Comparison of ENCODE assay signal across 18 mouse cellular contexts in genomic region chr5:65046442-65047284, GRCm38 (mm10). TPM values are rescaled to one million over a fixed set of nuclear protein-coding genes. Genes with fewer than 3 reads are reported as not detected.
DNase-seq lines count a peak whose midpoint lies in the region; ATAC-seq and TF ChIP-seq lines count a peak whose summit lies in the region.
"Had no signal": no experiment of that assay in that cellular context is flagged by ENCODE, and none has a peak within 500 bp of the region (broad histone marks: within the 10 kb centered on the region; RNA-seq: fewer than 3 reads in every experiment).

No protein-coding gene starts in this region.

- peaks cover 19% of the 10 kb centered on the region for H3K4me1 ChIP-seq in hindbrain, embryonic 13.5 days (replicated peaks)
- peaks cover 5% of the 10 kb centered on the region; the same call in 1 of the 2 replicates for H3K4me1 ChIP-seq in hindbrain, embryonic 12.5 days
- H3K4me1 ChIP-seq in midbrain, embryonic 15.5 days = peaks cover 4% of the 10 kb centered on the region
- H3K4me1 ChIP-seq in midbrain, postnatal 0 days (ENCODE audit: insufficient read depth, low read length) = no peaks in the 10 kb centered on the region; the same call in 1 of the 2 replicates
- H3K4me1 ChIP-seq in forebrain, embryonic 14.5 days (ENCODE audit: control insufficient read depth, insufficient read depth, low read length) = peaks cover 16% of the 10 kb centered on the region
- H3K4me1 ChIP-seq: liver, embryonic 12.5 days had no signal

- intact Hi-C loops in gastrocnemius, postnatal 36 days (cut with DNase I) = no loop called here

- peak overlapping the region; percentile 45 for H3K27ac ChIP-seq in hindbrain, embryonic 13.5 days
- no peak overlapping the region for H3K27ac ChIP-seq in hindbrain, embryonic 12.5 days
- no peak overlapping the region for H3K27ac ChIP-seq in midbrain, embryonic 15.5 days
- H3K27ac ChIP-seq in midbrain, postnatal 0 days (ENCODE audit: low read depth, low read length) = no peak overlapping the region
- peak overlapping the region; percentile 67 for H3K27ac ChIP-seq in forebrain, embryonic 14.5 days (ENCODE audit: low read depth, low read length)
- H3K27ac ChIP-seq: embryonic facial prominence, embryonic 15.5 days; liver, embryonic 12.5 days; macrophage; midbrain, embryonic 12.5 days had no signal

- no peaks in the 10 kb centered on the region for H3K27me3 ChIP-seq in hindbrain, embryonic 13.5 days
- H3K27me3 ChIP-seq in hindbrain, embryonic 12.5 days = no peaks in the 10 kb centered on the region
- no peaks in the 10 kb centered on the region for H3K27me3 ChIP-seq in midbrain, embryonic 15.5 days (replicated peaks)
- no peaks in the 10 kb centered on the region for H3K27me3 ChIP-seq in midbrain, postnatal 0 days (ENCODE audit: insufficient read depth, low read length)
- no peaks in the 10 kb centered on the region for H3K27me3 ChIP-seq in forebrain, embryonic 14.5 days (replicated peaks; ENCODE audit: control insufficient read depth, insufficient read depth, low read length)
- H3K27me3 ChIP-seq: embryonic facial prominence, embryonic 15.5 days; liver, embryonic 12.5 days; midbrain, embryonic 12.5 days had no signal

- no peak overlapping the region for H3K4me3 ChIP-seq in hindbrain, embryonic 13.5 days
- H3K4me3 ChIP-seq in hindbrain, embryonic 12.5 days = no peak overlapping the region
- no peak overlapping the region for H3K4me3 ChIP-seq in midbrain, embryonic 15.5 days
- H3K4me3 ChIP-seq in midbrain, postnatal 0 days (ENCODE audit: low read depth, low read length) = no peak overlapping the region
- no peak overlapping the region for H3K4me3 ChIP-seq in forebrain, embryonic 14.5 days (ENCODE audit: low read depth, low read length)
- H3K4me3 ChIP-seq: embryonic facial prominence, embryonic 15.5 days; liver, embryonic 12.5 days; midbrain, embryonic 12.5 days had no signal

- ATAC-seq in hindbrain, embryonic 13.5 days (ENCODE audit: low FRiP score) = no peak
- ATAC-seq in hindbrain, embryonic 12.5 days (ENCODE audit: low FRiP score) = no peak
- peak; percentile 44 for ATAC-seq in midbrain, embryonic 15.5 days (replicated peaks)
- ATAC-seq in midbrain, postnatal 0 days (ENCODE audit: low FRiP score) = no peak
- peak; percentile 60; the same call in 1 of the 2 replicates for ATAC-seq in forebrain, embryonic 14.5 days
- ATAC-seq: inflammation-experienced regulatory T-cells, adult 6 months; liver, embryonic 12.5 days had no signal

- H3K36me3 ChIP-seq in hindbrain, embryonic 13.5 days = no peaks in the 10 kb centered on the region
- H3K36me3 ChIP-seq in hindbrain, embryonic 12.5 days = no peaks in the 10 kb centered on the region
- no peaks in the 10 kb centered on the region for H3K36me3 ChIP-seq in midbrain, embryonic 15.5 days (replicated peaks)
- H3K36me3 ChIP-seq in midbrain, postnatal 0 days (ENCODE audit: insufficient read depth, low read length) = no peaks in the 10 kb centered on the region
- no peaks in the 10 kb centered on the region for H3K36me3 ChIP-seq in forebrain, embryonic 14.5 days (ENCODE audit: control insufficient read depth, insufficient read depth, low read length)
- H3K36me3 ChIP-seq: embryonic facial prominence, embryonic 15.5 days; liver, embryonic 12.5 days; midbrain, embryonic 12.5 days had no signal

- DNase-seq in midbrain, postnatal 0 days (ENCODE audit: low spot score) = no peak
- peak; percentile 53 for DNase-seq in forebrain, embryonic 14.5 days (ENCODE audit: low spot score)
- no peak for DNase-seq in T-cell, adult 2 months (ENCODE audit: low spot score)
- no peak for DNase-seq in gastrocnemius, postnatal 36 days
- DNase-seq: gastrocnemius, postnatal 10 days; heart, postnatal 10 days; kidney, adult 9 months; lung, embryonic 14.5 days; right cerebral cortex, adult 18-20 months had no signal

- no peak overlapping the region for H3K9ac ChIP-seq in hindbrain, embryonic 13.5 days
- H3K9ac ChIP-seq in hindbrain, embryonic 12.5 days = no peak overlapping the region
- H3K9ac ChIP-seq in midbrain, embryonic 15.5 days = no peak overlapping the region
- H3K9ac ChIP-seq in midbrain, postnatal 0 days (replicated peaks; ENCODE audit: low read length, poor library complexity, severe bottlenecking) = no peak overlapping the region
- no peak overlapping the region for H3K9ac ChIP-seq in forebrain, embryonic 14.5 days (ENCODE audit: low read length)
- H3K9ac ChIP-seq: embryonic facial prominence, embryonic 15.5 days; liver, embryonic 12.5 days; lung, embryonic 14.5 days; midbrain, embryonic 12.5 days had no signal

- H3K9me3 ChIP-seq in hindbrain, embryonic 13.5 days = no peaks in the 10 kb centered on the region
- H3K9me3 ChIP-seq in hindbrain, embryonic 12.5 days (replicated peaks) = no peaks in the 10 kb centered on the region
- no peaks in the 10 kb centered on the region for H3K9me3 ChIP-seq in midbrain, embryonic 15.5 days
- H3K9me3 ChIP-seq in midbrain, postnatal 0 days (ENCODE audit: low read length) = no peaks in the 10 kb centered on the region
- H3K9me3 ChIP-seq in forebrain, embryonic 14.5 days (replicated peaks; ENCODE audit: control insufficient read depth, low read length) = no peaks in the 10 kb centered on the region
- H3K9me3 ChIP-seq: embryonic facial prominence, embryonic 15.5 days; liver, embryonic 12.5 days; midbrain, embryonic 12.5 days had no signal

- 73% methylated on average over 12 of the region's 12 CpGs for WGBS in hindbrain, embryonic 13.5 days
- 67% methylated on average over 12 of the region's 12 CpGs for WGBS in hindbrain, embryonic 12.5 days
- WGBS in midbrain, embryonic 15.5 days = 66% methylated on average over 12 of the region's 12 CpGs
- WGBS in midbrain, postnatal 0 days = 53% methylated on average over 12 of the region's 12 CpGs
- 55% methylated on average over 12 of the region's 12 CpGs for WGBS in forebrain, embryonic 14.5 days

- no peak for TF ChIP-seq CTCF in midbrain, postnatal 0 days (IDR thresholded peaks at IDR 0.05)

- H3K4me2 ChIP-seq in hindbrain, embryonic 13.5 days = no peak overlapping the region
- no peak overlapping the region for H3K4me2 ChIP-seq in hindbrain, embryonic 12.5 days (replicated peaks)
- H3K4me2 ChIP-seq in midbrain, embryonic 15.5 days = no peak overlapping the region
- no peak overlapping the region for H3K4me2 ChIP-seq in midbrain, postnatal 0 days (ENCODE audit: low read depth, low read length, poor library complexity, severe bottlenecking)
- H3K4me2 ChIP-seq in forebrain, embryonic 14.5 days (ENCODE audit: low read length) = no peak overlapping the region
- H3K4me2 ChIP-seq: embryonic facial prominence, embryonic 15.5 days; liver, embryonic 12.5 days; lung, embryonic 14.5 days; midbrain, embryonic 12.5 days had no signal

RNA-seq across cellular contexts. Expression of gene Tmem156, which starts 45.3 kb away (rescaled TPM):
- polyA plus RNA-seq in hindbrain, embryonic 13.5 days (2015; fragmentation: Nextera tagmentation; extraction: Ambion mirVana) = 0.19 TPM in 1 of 2 replicates, not detected in the other
- not detected in 2 replicates for polyA plus RNA-seq in hindbrain, embryonic 12.5 days (2016; fragmentation: Nextera tagmentation; extraction: Ambion mirVana)
- polyA plus RNA-seq in midbrain, embryonic 15.5 days (2015; fragmentation: Nextera tagmentation; extraction: Ambion mirVana) = 0.11 and 0.22 TPM in 2 replicates
- not detected in 2 replicates for total RNA-seq in midbrain, postnatal 0 days (2014; rRNA removed)
- polyA plus RNA-seq in midbrain, postnatal 0 days (2015; fragmentation: Nextera tagmentation; extraction: Ambion mirVana) = 0.11 and 0.23 TPM in 2 replicates
- polyA plus RNA-seq in forebrain, embryonic 14.5 days (2014; fragmentation: Nextera tagmentation; extraction: Ambion mirVana) = 0.10 and 0.22 TPM in 2 replicates
- total RNA-seq in gastrocnemius, postnatal 36 days (2021) = not detected
- total RNA-seq: left cerebral cortex, postnatal 4 days had no signal

Comparison
In these comparisons a context has a peak if more than half of its experiments do, and no peak if none do; other contexts are left out.
1. ATAC-seq: peak in midbrain, embryonic 15.5 days (single experiment) and forebrain, embryonic 14.5 days (single experiment); none in hindbrain, embryonic 13.5 days (single experiment), hindbrain, embryonic 12.5 days (single experiment) and midbrain, postnatal 0 days (single experiment).
2. H3K27ac ChIP-seq: peak in hindbrain, embryonic 13.5 days (single experiment) and forebrain, embryonic 14.5 days (single experiment); none in hindbrain, embryonic 12.5 days (single experiment), midbrain, embryonic 15.5 days (single experiment) and midbrain, postnatal 0 days (single experiment).